Mouse (Mus musculus) limb, embryonic 15.5 days (tissue): Measurements from ENCODE around the gene L3mbtl4. TPM values are rescaled to one million over a fixed set of nuclear protein-coding genes. Genes with fewer than 3 reads are reported as not detected.
"Not testable (repeated sequence)": the region's sequence is repeated elsewhere in the genome, so short reads cannot be mapped to it uniquely, and the experiment has no call there.

Experiments
- ATAC-seq: fragments of 200-750 bp; cut with Nextera tagmentation; 2 replicates; pipeline ENCODE4 v1.8.0; 2017; ENCODE audit warnings: low read depth, moderate TSS enrichment; ENCODE audit not compliant: insufficient number of reproducible peaks, low FRiP score, low TSS enrichment
- H3K27ac ChIP-seq: fragments of 300-500 bp; sonication (generic); 2 replicates; pipeline ENCODE4 v1.5.1; 2015; ENCODE audit warnings: moderate library complexity, mild to moderate bottlenecking, inconsistent platforms
- H3K27me3 ChIP-seq: fragments of 300-500 bp; sonication (generic); 2 replicates; pipeline ENCODE4 v1.6.1; 2015; ENCODE audit warnings: inconsistent platforms
- H3K36me3 ChIP-seq: fragments of 300-500 bp; sonication (generic); 2 replicates; pipeline ENCODE4 v1.6.1; 2015; ENCODE audit warnings: inconsistent platforms
- H3K4me1 ChIP-seq: fragments of 300-500 bp; sonication (generic); 2 replicates; pipeline ENCODE4 v1.6.1; 2015; ENCODE audit warnings: inconsistent platforms
- H3K4me2 ChIP-seq: fragments of 300-500 bp; sonication (generic); 2 replicates; pipeline ENCODE4 v1.6.1; 2015; ENCODE audit warnings: mild to moderate bottlenecking, inconsistent platforms
- H3K4me3 ChIP-seq: fragments of 300-500 bp; sonication (generic); 2 replicates; pipeline ENCODE4 v1.5.1; 2015; ENCODE audit warnings: mild to moderate bottlenecking, inconsistent platforms
- H3K9ac ChIP-seq: fragments of 300-500 bp; sonication (generic); 2 replicates; pipeline ENCODE4 v1.6.1; 2015; ENCODE audit warnings: inconsistent platforms
- H3K9me3 ChIP-seq: fragments of 300-500 bp; sonication (generic); 2 replicates; pipeline ENCODE4 v1.6.1; 2016; ENCODE audit warnings: inconsistent platforms
- WGBS: fragments of 180-500 bp; shearing (Covaris S2); methylation state at CpG from one replicate; pipeline ENCODE4 v1.1.7; 2015; 5-methylcytosine and 5-hydroxymethylcytosine counted together
- polyA plus RNA-seq: library from polyadenylated mRNA; unstranded; fragments of >200 nt; fragmentation: Nextera tagmentation; extraction: Ambion mirVana; gene quantifications from 2 replicates; pipeline ENCODE4 v1.2.1, GENCODE M21; 2015

L3mbtl4 gene
- polyA plus RNA-seq, 1 experiment from 2014 or later, result 0.13 TPM

DNA sequence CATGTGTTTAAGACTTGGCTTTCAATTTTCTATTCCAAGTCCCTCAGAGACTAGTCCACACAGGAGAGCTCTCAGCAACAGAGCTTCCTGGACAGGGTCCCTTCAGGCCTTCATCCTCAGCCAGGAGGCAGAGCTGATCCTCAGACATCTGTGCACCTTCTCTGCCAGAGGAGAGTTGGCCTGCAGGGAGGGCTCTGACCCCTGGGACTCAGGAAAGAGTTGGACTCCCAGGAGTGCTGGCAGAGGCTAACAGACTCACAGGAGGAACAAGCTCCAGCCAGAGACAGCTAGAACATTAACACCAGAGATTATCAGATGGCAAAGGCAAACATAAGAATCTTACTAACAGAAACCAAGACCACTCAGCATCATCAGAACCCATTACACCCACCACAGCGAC lies 133.5 kb downstream of the L3mbtl4 start:
- 72% methylated on average over 1 of the region's 1 CpGs for WGBS
- H3K4me3 ChIP-seq, result not testable (repeated sequence)

DNA sequence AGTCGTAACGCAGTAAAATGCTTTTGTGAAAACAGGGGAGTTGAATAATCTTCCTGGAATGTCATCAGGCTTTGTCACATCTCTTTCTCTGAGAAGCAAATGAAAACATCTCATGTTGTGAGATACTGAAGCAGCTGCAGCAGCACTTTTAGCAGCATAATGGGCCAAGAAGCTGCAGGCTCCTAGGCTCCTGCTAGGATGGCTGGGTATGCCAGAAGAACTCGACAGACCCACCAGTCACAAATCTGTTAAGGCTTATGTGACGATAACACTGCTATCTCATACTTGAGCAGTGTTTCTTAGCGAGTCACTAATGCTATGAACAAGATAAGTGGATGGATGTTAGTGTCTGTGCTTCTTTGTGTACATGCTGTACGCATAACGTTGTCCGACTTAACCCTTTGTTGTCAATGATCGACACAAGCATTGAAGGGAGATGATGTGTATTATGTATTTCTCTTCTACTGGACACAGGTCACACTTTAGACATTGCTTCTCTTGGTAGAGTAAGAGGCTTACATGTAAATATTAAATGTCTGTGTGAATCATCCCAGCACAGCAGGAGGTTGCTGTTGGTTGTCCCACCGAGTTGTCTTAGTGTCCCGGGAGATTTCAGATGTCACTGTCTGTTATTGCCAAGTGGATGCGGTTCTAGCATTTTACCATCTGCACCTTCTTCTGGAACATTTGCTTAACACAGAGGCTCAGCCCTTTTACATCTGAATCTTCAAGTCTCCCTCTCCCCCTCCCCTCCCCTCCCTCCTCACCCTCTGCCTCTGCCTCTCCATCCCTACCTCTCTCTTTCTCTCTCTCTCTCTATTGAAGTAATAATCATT lies 149.3 kb downstream of the L3mbtl4 start:
- WGBS, result 74% methylated on average over 12 of the region's 12 CpGs
- Histone ChIP-seq H3K36me3 (no peaks in the 10 kb centered on the region), H3K4me1 (no peaks in the 10 kb centered on the region), H3K4me2 (no peak overlapping the region), H3K9ac (no peak overlapping the region), H3K27ac (no peak overlapping the region), H3K4me3 (no peak overlapping the region), H3K27me3 (no peaks in the 10 kb centered on the region), H3K9me3 (no peaks in the 10 kb centered on the region)
- no peak for ATAC-seq

More for the DNA sequence above, 133.5 kb downstream of the L3mbtl4 start:
- H3K27ac ChIP-seq, H3K4me1 ChIP-seq, H3K4me2 ChIP-seq, H3K9me3 ChIP-seq, H3K36me3 ChIP-seq, ATAC-seq, H3K27me3 ChIP-seq, H3K9ac ChIP-seq: not testable (repeated sequence)

DNA sequence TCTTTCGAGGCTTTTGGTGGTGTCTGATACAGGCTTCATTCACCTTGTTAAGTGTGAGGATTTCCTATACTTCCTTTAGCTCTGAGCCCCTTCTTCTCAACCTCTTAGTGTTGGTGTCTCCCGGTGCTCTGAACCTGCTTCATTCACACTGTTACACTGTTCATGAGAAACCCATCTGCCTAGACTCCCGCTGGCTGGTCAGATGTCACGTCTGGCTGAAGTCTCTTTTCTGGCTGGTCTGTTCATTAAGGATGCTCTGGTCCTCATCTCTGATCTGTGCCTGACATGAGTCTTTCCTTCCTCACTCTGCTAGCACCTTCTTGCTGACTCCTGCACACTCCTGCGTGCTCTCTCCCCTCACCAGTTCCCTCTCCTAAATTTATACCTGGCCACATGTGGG lies 160.0 kb downstream of the L3mbtl4 start:
- WGBS, result 79% methylated on average over 5 of the region's 5 CpGs
- Histone ChIP-seq H3K27me3 (no peaks in the 10 kb centered on the region), H3K27ac (no peak overlapping the region), H3K9ac (no peak overlapping the region), H3K4me2 (no peak overlapping the region), H3K9me3 (no peaks in the 10 kb centered on the region), H3K4me3 (no peak overlapping the region), H3K36me3 (no peaks in the 10 kb centered on the region), H3K4me1 (no peaks in the 10 kb centered on the region)
- ATAC-seq, result no peak

DNA sequence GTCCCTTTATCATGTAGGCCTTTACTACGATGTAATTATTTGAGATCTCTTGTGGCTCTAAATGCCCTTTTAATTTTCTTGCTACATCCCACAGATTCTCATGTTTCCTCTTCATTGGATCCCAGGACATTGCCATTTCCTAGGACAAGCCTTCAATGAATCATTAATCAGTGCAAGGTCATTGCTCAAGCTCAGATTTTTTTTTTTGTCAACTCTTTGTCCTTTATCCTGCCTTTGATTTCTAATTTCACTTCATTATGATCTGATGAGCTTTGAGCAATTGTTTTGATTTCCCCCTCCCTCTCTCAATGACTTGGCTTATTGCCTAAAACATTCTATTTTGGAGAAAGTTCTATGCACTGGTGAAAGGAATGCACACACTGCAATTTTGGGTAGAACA lies 177.3 kb downstream of the L3mbtl4 start:
- H3K9me3 ChIP-seq, result no peaks in the 10 kb centered on the region
- H3K9ac ChIP-seq, result no peak overlapping the region
- no peaks in the 10 kb centered on the region for H3K27me3 ChIP-seq
- no peak for ATAC-seq
- H3K27ac ChIP-seq, result no peak overlapping the region
- no peaks in the 10 kb centered on the region for H3K36me3 ChIP-seq
- H3K4me2 ChIP-seq, result no peak overlapping the region
- 85% methylated on average over 1 of the region's 1 CpGs for WGBS
- no peaks in the 10 kb centered on the region for H3K4me1 ChIP-seq
- no peak overlapping the region for H3K4me3 ChIP-seq

DNA sequence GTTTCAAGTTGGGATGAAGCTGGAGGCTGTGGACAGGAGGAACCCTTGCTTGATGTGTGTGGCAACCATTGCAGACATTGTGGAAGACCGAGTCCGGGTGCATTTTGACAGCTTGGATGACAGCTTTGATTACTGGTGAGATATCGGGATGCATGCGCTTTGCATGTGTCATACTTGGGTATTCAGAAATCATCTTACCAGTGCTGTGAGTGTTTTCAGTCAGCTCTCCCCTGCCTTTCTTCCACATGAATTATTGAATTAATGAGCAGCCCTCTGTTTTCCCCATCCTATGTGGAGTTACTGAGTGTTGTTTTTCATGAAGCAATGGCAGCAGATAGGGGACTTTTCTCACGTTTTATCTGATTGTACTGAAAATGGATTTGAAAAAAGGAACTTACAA lies 187.9 kb downstream of the L3mbtl4 start:
- Histone ChIP-seq H3K4me3 (no peak overlapping the region), H3K4me2 (no peak overlapping the region), H3K27ac (no peak overlapping the region), H3K36me3 (no peaks in the 10 kb centered on the region), H3K4me1 (no peaks in the 10 kb centered on the region), H3K9ac (no peak overlapping the region), H3K9me3 (no peaks in the 10 kb centered on the region), H3K27me3 (no peaks in the 10 kb centered on the region)
- 88% methylated on average over 5 of the region's 5 CpGs for WGBS
- ATAC-seq, result no peak

DNA sequence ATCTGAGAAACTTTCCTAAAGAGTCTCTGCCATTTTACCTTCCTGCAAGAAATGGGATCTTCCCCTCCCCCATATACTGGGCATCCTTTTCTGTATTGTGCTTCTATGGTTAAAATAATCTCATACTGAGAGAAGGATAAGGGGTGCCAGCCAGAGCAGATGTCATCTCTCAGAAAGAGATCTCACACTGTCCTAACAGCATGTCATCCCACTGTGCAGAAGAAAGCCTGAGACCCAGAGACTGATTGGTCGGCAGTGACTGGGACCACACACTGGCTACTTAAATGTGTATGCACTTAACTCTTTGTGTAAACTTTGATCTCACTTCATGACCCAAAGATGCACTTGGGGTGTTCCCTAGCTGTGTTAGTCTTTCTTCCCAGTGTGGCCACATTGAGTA lies 193.7 kb downstream of the L3mbtl4 start:
- H3K4me1 ChIP-seq, result no peaks in the 10 kb centered on the region
- ATAC-seq, result no peak
- 59% methylated on average over 1 of the region's 1 CpGs for WGBS

DNA sequence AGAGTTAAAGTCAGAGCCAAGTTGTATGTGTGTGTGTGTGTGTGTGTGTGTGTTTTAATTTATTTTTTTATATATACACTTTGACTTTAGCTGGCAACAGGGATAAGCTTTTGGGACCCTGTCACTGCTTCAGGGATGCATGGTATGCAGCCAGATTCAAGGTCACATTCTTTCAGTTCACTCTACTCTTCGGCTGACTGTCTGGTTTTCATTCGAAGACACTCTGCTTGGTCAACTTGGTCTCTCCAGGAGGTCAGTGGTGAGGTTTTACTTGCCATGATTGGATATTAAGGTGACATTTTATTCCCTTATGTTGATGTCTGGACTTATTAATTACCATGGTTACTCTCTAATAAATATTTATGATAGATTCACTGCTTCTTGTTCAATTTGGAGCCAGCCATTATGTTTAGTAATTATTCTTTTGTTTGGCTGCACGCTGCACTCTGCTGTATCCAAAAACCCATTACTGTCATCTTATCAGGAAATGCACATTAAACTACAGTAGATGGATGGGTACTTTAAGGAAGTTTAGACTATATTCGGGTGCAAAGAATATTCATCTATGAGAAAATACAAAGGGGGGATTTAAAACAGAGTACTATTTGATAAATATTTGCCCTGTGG lies 216.6 kb downstream of the L3mbtl4 start:
- Histone ChIP-seq H3K27ac (no peak overlapping the region), H3K4me1 (no peaks in the 10 kb centered on the region), H3K36me3 (no peaks in the 10 kb centered on the region), H3K4me2 (no peak overlapping the region), H3K27me3 (no peaks in the 10 kb centered on the region), H3K9ac (no peak overlapping the region), H3K4me3 (no peak overlapping the region), H3K9me3 (no peaks in the 10 kb centered on the region)
- no peak for ATAC-seq
- whole genome bisulfite sequencing, result 79% methylated on average over 4 of the region's 4 CpGs

More for the DNA sequence above, 193.7 kb downstream of the L3mbtl4 start:
- Histone ChIP-seq H3K27ac (no peak overlapping the region), H3K4me2 (no peak overlapping the region), H3K9me3 (no peaks in the 10 kb centered on the region), H3K36me3 (no peaks in the 10 kb centered on the region), H3K4me3 (no peak overlapping the region), H3K9ac (no peak overlapping the region), H3K27me3 (no peaks in the 10 kb centered on the region)

DNA sequence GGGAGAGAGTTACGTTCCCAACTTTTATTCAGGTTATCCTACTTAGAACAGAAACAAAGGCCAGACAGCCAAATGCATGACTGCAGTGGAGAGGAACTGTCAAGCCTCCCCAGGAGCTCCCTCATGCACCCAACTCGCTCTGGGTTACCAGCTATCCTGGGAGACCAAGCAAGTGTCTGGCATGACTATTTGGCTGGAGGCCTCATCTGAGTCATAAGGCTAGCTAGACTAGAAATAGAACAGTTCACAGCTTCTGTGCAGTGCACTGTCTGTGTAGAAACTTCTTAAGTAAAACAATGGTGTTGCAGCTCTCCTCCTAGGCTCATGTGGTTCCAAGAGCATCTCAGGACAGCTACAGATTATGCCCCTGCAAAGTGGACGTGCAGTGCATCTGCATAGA lies 218.6 kb downstream of the L3mbtl4 start:
- Histone ChIP-seq H3K9me3 (no peaks in the 10 kb centered on the region), H3K4me2 (no peak overlapping the region), H3K36me3 (no peaks in the 10 kb centered on the region), H3K27me3 (no peaks in the 10 kb centered on the region), H3K27ac (no peak overlapping the region), H3K4me1 (no peaks in the 10 kb centered on the region), H3K4me3 (no peak overlapping the region), H3K9ac (no peak overlapping the region)
- ATAC-seq, result no peak
- 82% methylated on average over 3 of the region's 3 CpGs for WGBS

DNA sequence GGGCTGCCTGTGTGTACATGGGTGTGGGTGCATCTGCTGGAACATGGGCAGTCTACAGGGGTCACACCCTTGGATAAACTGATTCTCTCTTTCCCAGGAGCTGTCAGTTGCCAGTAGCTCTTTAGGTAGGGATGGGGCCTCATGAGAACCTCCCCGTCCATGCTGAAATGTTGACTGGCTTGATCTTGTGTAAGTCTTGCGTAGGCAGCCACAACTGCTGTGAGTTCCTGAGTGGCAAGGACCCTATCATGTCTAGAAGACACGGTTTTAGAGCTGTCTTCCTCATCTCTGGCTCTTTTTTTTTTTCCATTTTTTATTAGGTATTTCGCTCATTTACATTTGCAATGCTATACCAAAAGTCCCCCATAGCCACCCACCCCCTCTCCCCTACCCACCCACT lies 229.4 kb downstream of the L3mbtl4 start:
- H3K4me1 ChIP-seq, H3K4me3 ChIP-seq, H3K4me2 ChIP-seq, ATAC-seq, H3K9ac ChIP-seq, H3K9me3 ChIP-seq, H3K27ac ChIP-seq, H3K27me3 ChIP-seq, H3K36me3 ChIP-seq: not testable (repeated sequence)
- WGBS, result 86% methylated on average over 2 of the region's 4 CpGs

DNA sequence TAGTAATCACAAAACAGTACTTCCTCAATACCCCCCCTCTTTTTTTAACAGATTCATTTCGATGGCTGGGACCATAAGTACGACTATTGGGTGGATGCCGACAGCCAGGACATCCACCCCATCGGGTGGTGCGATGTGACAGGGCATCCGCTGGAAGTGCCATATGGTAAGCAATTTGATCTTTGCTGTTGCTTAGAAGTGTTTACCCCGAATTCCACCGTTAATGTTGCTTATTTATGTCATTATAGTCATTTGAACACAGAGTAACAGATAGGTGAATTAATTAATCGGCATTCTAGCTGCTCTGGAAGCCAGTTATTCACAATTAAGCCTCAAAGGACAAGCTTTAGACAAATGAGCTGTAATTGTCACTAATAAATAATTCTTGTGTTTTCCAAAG lies 286.1 kb downstream of the L3mbtl4 start:
- Histone ChIP-seq H3K27me3 (no peaks in the 10 kb centered on the region), H3K4me2 (no peak overlapping the region), H3K9ac (no peak overlapping the region), H3K36me3 (no peaks in the 10 kb centered on the region), H3K4me3 (no peak overlapping the region), H3K4me1 (no peaks in the 10 kb centered on the region), H3K27ac (no peak overlapping the region), H3K9me3 (no peaks in the 10 kb centered on the region)
- no peak for ATAC-seq
- WGBS, result 72% methylated on average over 9 of the region's 9 CpGs

DNA sequence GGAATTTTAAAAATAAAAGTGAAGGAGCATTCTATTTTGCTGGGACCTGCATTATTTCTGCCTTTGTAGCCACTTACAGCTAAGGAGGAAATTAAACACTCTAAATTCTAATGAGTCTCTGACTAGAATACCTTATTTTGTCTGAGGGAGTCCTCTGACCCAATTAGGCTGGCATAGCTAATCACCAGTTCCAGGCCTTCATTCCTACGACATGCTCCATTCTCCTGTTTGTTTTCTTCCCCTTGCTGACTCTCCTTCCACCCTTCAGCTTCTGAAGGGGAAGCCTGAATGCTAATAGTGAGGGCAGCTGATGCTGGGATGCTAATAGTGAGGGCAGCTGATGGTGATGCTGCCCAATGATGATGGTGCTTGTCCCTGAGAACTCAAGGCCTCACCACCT lies 286.7 kb downstream of the L3mbtl4 start:
- no peaks in the 10 kb centered on the region for H3K27me3 ChIP-seq
- no peaks in the 10 kb centered on the region for H3K4me1 ChIP-seq
- no peaks in the 10 kb centered on the region for H3K36me3 ChIP-seq
- no peaks in the 10 kb centered on the region for H3K9me3 ChIP-seq
- no peak overlapping the region for H3K4me2 ChIP-seq
- 34% methylated on average over 1 of the region's 1 CpGs for WGBS
- H3K4me3 ChIP-seq, result no peak overlapping the region
- ATAC-seq, result no peak
- H3K27ac ChIP-seq, result no peak overlapping the region
- H3K9ac ChIP-seq, result no peak overlapping the region

DNA sequence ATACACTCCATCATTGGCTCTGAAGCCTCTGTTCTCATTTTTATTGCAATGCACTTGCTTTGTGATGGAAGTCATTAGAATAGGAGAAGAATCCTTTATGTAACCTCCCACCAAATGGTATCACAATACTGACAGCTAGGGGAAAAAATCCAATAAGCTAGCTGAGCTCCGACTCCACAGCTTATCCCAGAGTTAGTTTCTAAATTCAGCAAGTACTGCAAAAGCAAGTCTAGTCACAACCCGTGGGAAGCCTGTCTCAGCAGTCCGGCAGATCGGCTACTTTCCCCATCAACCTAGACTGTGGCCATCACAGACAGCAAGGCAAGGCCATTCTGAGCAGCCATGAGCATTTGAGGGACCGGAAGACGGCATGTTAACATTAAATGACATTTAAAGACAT lies 298.2 kb downstream of the L3mbtl4 start:
- Histone ChIP-seq H3K4me1 (no peaks in the 10 kb centered on the region), H3K36me3 (no peaks in the 10 kb centered on the region), H3K4me2 (no peak overlapping the region), H3K9me3 (no peaks in the 10 kb centered on the region), H3K27me3 (no peaks in the 10 kb centered on the region), H3K27ac (no peak overlapping the region), H3K4me3 (no peak overlapping the region), H3K9ac (no peak overlapping the region)
- no peak for ATAC-seq
- 88% methylated on average over 6 of the region's 6 CpGs for WGBS
